In the genomic region with DNA sequence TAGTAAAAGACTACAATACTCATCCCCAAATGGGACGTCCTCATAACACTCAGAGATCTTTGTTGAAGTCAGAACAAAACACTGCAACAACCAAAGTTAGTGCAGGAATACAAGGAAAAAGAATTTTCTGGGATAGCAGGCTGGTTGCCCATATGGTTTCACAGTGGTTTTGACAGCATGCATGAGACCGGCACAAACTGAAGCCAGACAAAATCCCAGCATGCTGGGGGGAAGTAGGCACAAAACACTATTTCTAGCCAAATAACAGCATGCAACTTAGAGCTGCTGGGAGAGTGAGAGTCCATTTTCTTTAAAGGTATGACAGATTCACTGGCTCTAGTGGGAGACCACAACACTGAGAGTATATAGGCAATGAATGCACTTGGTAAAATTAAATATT, we compare ENCODE assay signal across 11 mouse cellular contexts.
DNase-seq lines count a peak whose midpoint lies in the region.
"Had no signal": no experiment of that assay in that cellular context is flagged by ENCODE, and none has a peak within 500 bp of the region (broad histone marks: within the 10 kb centered on the region; RNA-seq: fewer than 3 reads in every experiment).

No protein-coding gene starts in this region.

- peak; percentile 37 for DNase-seq in left cerebral cortex, postnatal 4 days
- DNase-seq in left cerebral cortex, postnatal 25 days (ENCODE audit: low spot score in 2 of 2), result no peak
- DNase-seq in cerebellum, adult 11 months, result peak; percentile 39
- DNase-seq in cerebellum, adult 9-11 months, result peak; percentile 83
- peak; percentile 4 to 6 for DNase-seq in layer of hippocampus, postnatal 36 days
- DNase-seq in adrenal gland, postnatal 14 days, result no peak
- DNase-seq in urinary bladder, adult 18-20 months (ENCODE audit: low spot score in 2 of 2), result no peak
- DNase-seq: gastrocnemius, adult 2 months; kidney, adult 2 months; kidney, postnatal 25 days; lung, postnatal 10 days had no signal

- intact Hi-C loops in left cerebral cortex, postnatal 4 days (cut with DNase I), result no loop called here
- intact Hi-C loops in left cerebral cortex, postnatal 25 days (cut with DNase I), result no loop called here

Comparison
In these comparisons a context has a peak if more than half of its experiments do, and no peak if none do; other contexts are left out.
1. DNase-seq: peak in left cerebral cortex, postnatal 4 days (single experiment), cerebellum, adult 11 months (single experiment), cerebellum, adult 9-11 months (single experiment) and layer of hippocampus, postnatal 36 days (2 of 2); none in left cerebral cortex, postnatal 25 days (0 of 2), adrenal gland, postnatal 14 days (single experiment) and urinary bladder, adult 18-20 months (0 of 2).